Mouse (Mus musculus): ENCODE measurements around the gene Plk3. TPM values are rescaled to one million over a fixed set of nuclear protein-coding genes. Genes with fewer than 3 reads are reported as not detected.
A peak's percentile ranks its signal among the peaks of the same experiment; 100 is the strongest.

The Plk3 gene
- polyA plus RNA-seq, 1 experiment from 2014 or later, result 3.3 TPM

GRCm38 (mm10) chr4:117125348-117125909 lies 8.3 kb downstream of the Plk3 start, which contains the start of gene Btbd19:
Gene Btbd19 (minus strand): TSS chr4:117125725.
- no peaks in the 10 kb centered on the region for H3K27me3 ChIP-seq
- H3K4me3 ChIP-seq, result no peak within 1 kb of the TSS
- H3K36me3 ChIP-seq, result peaks cover 11% of the 10 kb centered on the region; the same call in 1 of the 2 replicates
- peak within 1 kb of the TSS; percentile 47 for H3K9ac ChIP-seq
- 37% methylated on average over 8 of the region's 8 CpGs for WGBS
- H3K4me1 ChIP-seq, result peaks cover 28% of the 10 kb centered on the region
- peak within 1 kb of the TSS; percentile 86 for H3K27ac ChIP-seq
- H3K9me3 ChIP-seq, result no peaks in the 10 kb centered on the region
- H3K4me2 ChIP-seq, result peak within 1 kb of the TSS; percentile 25
- ATAC-seq (ENCODE audit: insufficient number of reproducible peaks, insufficient read depth, low FRiP score, low TSS enrichment, low read depth), result 0 out of 2 replicates have a peak, but pooled peaks have one; percentile 21

- Histone ChIP-seq H3K9ac (peak overlapping the region; percentile 47), H3K4me3 (no peak overlapping the region), H3K4me2 (peak overlapping the region; percentile 25), H3K27ac (peak overlapping the region; percentile 86), H3K4me1 (peaks cover 31% of the 10 kb centered on the region), H3K9me3 (no peaks in the 10 kb centered on the region), H3K36me3 (peaks cover 11% of the 10 kb centered on the region; the same call in 1 of the 2 replicates), H3K27me3 (no peaks in the 10 kb centered on the region)
- WGBS, result 64% methylated on average over 14 of the region's 14 CpGs
- ATAC-seq (ENCODE audit: insufficient number of reproducible peaks, insufficient read depth, low FRiP score, low TSS enrichment, low read depth), result no peak
Measured at GRCm38 (mm10) chr4:117124518-117125347, 9.0 kb downstream of the Plk3 start.

- H3K9me3 ChIP-seq, result no peaks in the 10 kb centered on the region
- WGBS, result 78% methylated on average over 3 of the region's 3 CpGs
- no peak for ATAC-seq (ENCODE audit: insufficient number of reproducible peaks, insufficient read depth, low FRiP score, low TSS enrichment, low read depth)
- no peak overlapping the region for H3K4me2 ChIP-seq
- H3K27ac ChIP-seq, result no peak overlapping the region; the same call in 1 of the 2 replicates
- peaks cover 10% of the 10 kb centered on the region; the same call in 1 of the 2 replicates for H3K36me3 ChIP-seq
- H3K4me1 ChIP-seq, result peaks cover 33% of the 10 kb centered on the region
- no peak overlapping the region for H3K9ac ChIP-seq
- no peaks in the 10 kb centered on the region for H3K27me3 ChIP-seq
- H3K4me3 ChIP-seq, result no peak overlapping the region
Measured at GRCm38 (mm10) chr4:117124218-117124517, 9.6 kb downstream of the Plk3 start.

DNA sequence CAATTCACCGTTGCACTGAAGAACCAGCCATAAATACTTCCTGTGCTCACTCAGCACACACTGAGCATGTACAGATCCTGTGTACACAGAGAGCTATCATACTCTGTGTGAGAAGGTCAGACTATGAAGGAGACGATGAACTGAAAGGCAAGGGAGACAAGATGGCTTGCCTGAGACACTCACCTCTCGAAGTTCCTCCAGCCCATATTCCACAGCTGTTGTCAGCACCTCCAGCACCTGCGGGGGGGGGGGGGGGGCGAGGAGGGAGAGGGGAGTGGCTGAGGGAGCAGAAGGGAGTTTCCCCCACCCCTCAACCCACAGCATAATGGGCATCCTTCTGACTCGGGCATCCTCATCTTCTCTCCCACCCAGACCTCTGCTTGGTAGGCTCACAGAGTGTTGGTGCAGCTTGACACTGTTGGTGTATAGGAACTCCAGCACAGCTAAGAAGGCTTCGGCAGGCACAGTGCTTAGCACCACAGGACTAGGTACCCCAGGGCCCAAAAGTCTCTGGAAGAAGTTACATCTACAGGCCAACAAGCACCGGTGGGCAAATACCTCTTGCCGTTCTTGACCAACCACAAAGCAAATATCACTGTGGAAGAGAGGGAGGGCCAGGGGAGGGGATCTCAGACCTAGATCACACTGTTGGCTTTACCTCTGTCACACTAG lies 10.1 kb downstream of the Plk3 start:
- 85% methylated on average over 7 of the region's 9 CpGs for WGBS
- Histone ChIP-seq H3K36me3 (peaks cover 6% of the 10 kb centered on the region; the same call in 1 of the 2 replicates), H3K4me2 (no peak overlapping the region), H3K27me3 (no peaks in the 10 kb centered on the region), H3K9ac (no peak overlapping the region), H3K27ac (no peak overlapping the region), H3K4me1 (peaks cover 33% of the 10 kb centered on the region), H3K4me3 (no peak overlapping the region), H3K9me3 (no peaks in the 10 kb centered on the region)
- no peak for ATAC-seq (ENCODE audit: insufficient number of reproducible peaks, insufficient read depth, low FRiP score, low TSS enrichment, low read depth)

DNA sequence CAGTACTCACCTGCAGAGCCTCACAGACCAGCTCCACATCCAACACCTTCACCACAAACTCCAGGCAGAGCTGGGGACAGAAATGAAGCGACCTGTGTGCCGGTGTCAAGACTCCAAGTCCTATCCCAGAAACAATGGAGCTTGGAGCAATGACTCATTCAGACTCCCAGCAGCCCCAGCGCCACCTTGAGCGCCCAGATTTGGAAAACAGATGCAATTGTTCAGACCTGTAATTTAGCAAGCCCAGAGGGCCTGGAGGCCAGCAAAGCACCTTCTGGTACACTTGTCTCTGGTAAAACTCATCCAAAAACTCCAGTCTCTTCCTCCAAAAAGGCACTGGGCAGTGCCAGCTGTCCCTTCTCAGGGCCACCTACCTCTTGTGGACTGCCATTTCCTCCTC lies 11.6 kb downstream of the Plk3 start:
- Histone ChIP-seq H3K27ac (no peak overlapping the region), H3K9ac (no peak overlapping the region), H3K4me1 (peaks cover 33% of the 10 kb centered on the region), H3K36me3 (no peaks in the 10 kb centered on the region), H3K4me3 (no peak overlapping the region), H3K27me3 (no peaks in the 10 kb centered on the region), H3K9me3 (no peaks in the 10 kb centered on the region), H3K4me2 (no peak overlapping the region)
- no peak for ATAC-seq (ENCODE audit: insufficient number of reproducible peaks, insufficient read depth, low FRiP score, low TSS enrichment, low read depth)
- 84% methylated on average over 4 of the region's 4 CpGs for WGBS

GRCm38 (mm10) chr4:117120445-117121414 lies 13.0 kb downstream of the Plk3 start:
- peak overlapping the region; percentile 76 for H3K9ac ChIP-seq
- under 1% methylated on average over 69 of the region's 69 CpGs for WGBS
- H3K4me1 ChIP-seq, result peaks cover 25% of the 10 kb centered on the region
- H3K36me3 ChIP-seq, result no peaks in the 10 kb centered on the region
- peak overlapping the region; percentile 89 for H3K27ac ChIP-seq
- H3K27me3 ChIP-seq, result no peaks in the 10 kb centered on the region
- H3K4me2 ChIP-seq, result peak overlapping the region; percentile 99
- peak overlapping the region; percentile 73 for H3K4me3 ChIP-seq
- peak; percentile 89 for ATAC-seq (ENCODE audit: insufficient number of reproducible peaks, insufficient read depth, low FRiP score, low TSS enrichment, low read depth)
- H3K9me3 ChIP-seq, result no peaks in the 10 kb centered on the region

GRCm38 (mm10) chr4:117120052-117120444 lies 13.7 kb downstream of the Plk3 start:
- no peaks in the 10 kb centered on the region for H3K9me3 ChIP-seq
- H3K27ac ChIP-seq, result peak overlapping the region; percentile 89
- peaks cover under 1% of the 10 kb centered on the region; the same call in 1 of the 2 replicates for H3K36me3 ChIP-seq
- peak overlapping the region; percentile 99 for H3K4me2 ChIP-seq
- peaks cover 18% of the 10 kb centered on the region for H3K4me1 ChIP-seq
- H3K27me3 ChIP-seq, result no peaks in the 10 kb centered on the region
- no peak for ATAC-seq (ENCODE audit: insufficient number of reproducible peaks, insufficient read depth, low FRiP score, low TSS enrichment, low read depth)
- peak overlapping the region; percentile 76 for H3K9ac ChIP-seq
- peak overlapping the region; percentile 73 for H3K4me3 ChIP-seq
- WGBS, result 4% methylated on average over 10 of the region's 10 CpGs

GRCm38 (mm10) chr4:117119636-117120035 lies 14.1 kb downstream of the Plk3 start:
- peaks cover 14% of the 10 kb centered on the region for H3K4me1 ChIP-seq
- peaks cover 4% of the 10 kb centered on the region; the same call in 1 of the 2 replicates for H3K36me3 ChIP-seq
- H3K4me2 ChIP-seq, result peak overlapping the region; percentile 99
- no peaks in the 10 kb centered on the region for H3K9me3 ChIP-seq
- ATAC-seq (ENCODE audit: insufficient number of reproducible peaks, insufficient read depth, low FRiP score, low TSS enrichment, low read depth), result no peak
- peak overlapping the region; percentile 76 for H3K9ac ChIP-seq
- H3K4me3 ChIP-seq, result peak overlapping the region; percentile 73
- no peaks in the 10 kb centered on the region for H3K27me3 ChIP-seq
- H3K27ac ChIP-seq, result peak overlapping the region; percentile 89; the same call in 1 of the 2 replicates
- WGBS, result 77% methylated on average over 5 of the region's 5 CpGs

- H3K27ac ChIP-seq, result no peak overlapping the region
- WGBS, result 86% methylated on average over 7 of the region's 7 CpGs
- H3K4me3 ChIP-seq, result no peak overlapping the region
- no peaks in the 10 kb centered on the region for H3K27me3 ChIP-seq
- H3K36me3 ChIP-seq, result peaks cover 19% of the 10 kb centered on the region
- no peak for ATAC-seq (ENCODE audit: insufficient number of reproducible peaks, insufficient read depth, low FRiP score, low TSS enrichment, low read depth)
- H3K4me2 ChIP-seq, result no peak overlapping the region
- no peak overlapping the region for H3K9ac ChIP-seq
- no peaks in the 10 kb centered on the region for H3K9me3 ChIP-seq
- H3K4me1 ChIP-seq, result peaks cover 10% of the 10 kb centered on the region
Measured at GRCm38 (mm10) chr4:117117931-117118330, 15.8 kb downstream of the Plk3 start.

DNA sequence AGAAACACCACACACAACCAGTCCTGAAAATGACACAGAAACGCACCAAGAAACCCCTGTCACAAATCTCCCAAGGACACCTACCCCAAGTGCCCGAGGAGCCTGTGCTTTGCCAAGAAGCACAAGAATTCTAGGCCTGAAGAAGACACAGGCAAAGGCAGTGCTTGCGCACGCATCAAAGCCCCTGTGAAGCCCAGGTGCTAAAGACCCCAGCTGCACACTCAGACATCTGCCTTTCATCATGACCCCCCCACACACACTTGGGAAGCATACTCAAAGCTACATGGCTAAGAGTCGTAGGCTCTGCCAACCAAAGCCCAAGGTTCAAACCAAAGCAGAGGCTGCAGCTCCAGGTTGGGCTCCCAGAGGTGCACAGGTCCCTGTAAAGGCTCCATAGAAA lies 18.2 kb downstream of the Plk3 start:
- peaks cover 31% of the 10 kb centered on the region for H3K36me3 ChIP-seq
- no peak overlapping the region for H3K9ac ChIP-seq
- no peak for ATAC-seq (ENCODE audit: insufficient number of reproducible peaks, insufficient read depth, low FRiP score, low TSS enrichment, low read depth)
- no peaks in the 10 kb centered on the region for H3K27me3 ChIP-seq
- peaks cover 5% of the 10 kb centered on the region for H3K4me1 ChIP-seq
- WGBS, result 75% methylated on average over 5 of the region's 5 CpGs
- H3K4me2 ChIP-seq, result no peak overlapping the region
- H3K27ac ChIP-seq, result no peak overlapping the region
- H3K4me3 ChIP-seq, result no peak overlapping the region
- H3K9me3 ChIP-seq, result no peaks in the 10 kb centered on the region

GRCm38 (mm10) chr4:117113237-117113636 lies 20.5 kb downstream of the Plk3 start:
- WGBS, result 77% methylated on average over 1 of the region's 1 CpGs
- Histone ChIP-seq H3K4me3 (no peak overlapping the region), H3K36me3 (peaks cover 53% of the 10 kb centered on the region), H3K27me3 (no peaks in the 10 kb centered on the region), H3K4me2 (no peak overlapping the region), H3K9ac (no peak overlapping the region), H3K9me3 (no peaks in the 10 kb centered on the region), H3K4me1 (no peaks in the 10 kb centered on the region), H3K27ac (no peak overlapping the region)
- no peak for ATAC-seq (ENCODE audit: insufficient number of reproducible peaks, insufficient read depth, low FRiP score, low TSS enrichment, low read depth)
